Mouse (Mus musculus): ENCODE measurements around the gene Slc35b1. TPM values are rescaled to one million over a fixed set of nuclear protein-coding genes. Genes with fewer than 3 reads are reported as not detected.

Gene Slc35b1
- total and polyA plus RNA-seq, 2 experiments from 2014 or later, result 92.4 to 168 TPM

- TF ChIP-seq CTCF (IDR thresholded peaks at IDR 0.05), result no peak
- Histone ChIP-seq H3K4me3 (ENCODE audit: low read depth, low read length) (no peak overlapping the region), H3K36me3 (ENCODE audit: insufficient read depth, low read length) (no peaks in the 10 kb centered on the region), H3K9me3 (ENCODE audit: low read length) (no peaks in the 10 kb centered on the region), H3K4me2 (ENCODE audit: low read depth, low read length, poor library complexity, severe bottlenecking) (no peak overlapping the region), H3K9ac (replicated peaks; ENCODE audit: low read length, poor library complexity, severe bottlenecking) (no peak overlapping the region), H3K4me1 (ENCODE audit: insufficient read depth, low read length) (no peaks in the 10 kb centered on the region), H3K27ac (ENCODE audit: low read depth, low read length) (no peak overlapping the region), H3K27me3 (ENCODE audit: insufficient read depth, low read length) (0 out of 2 replicates have a peak, but pooled peaks cover 3% of the 10 kb centered on the region)
- ATAC-seq (ENCODE audit: low FRiP score) (no peak), DNase-seq (ENCODE audit: low spot score) (no peak)
- 62% methylated on average over 1 of the region's 1 CpGs for WGBS
These were observed 44.2 kb upstream of the Slc35b1 start for GRCm38 (mm10) chr11:95340259-95340658.

GRCm38 (mm10) chr11:95340664-95341063, 43.8 kb upstream of the Slc35b1 start:
- no peak for ATAC-seq (ENCODE audit: low FRiP score)
- 44% methylated on average over 5 of the region's 5 CpGs for WGBS

GRCm38 (mm10) chr11:95343180-95343579, 41.3 kb upstream of the Slc35b1 start:
- no peak overlapping the region for H3K9ac ChIP-seq (replicated peaks; ENCODE audit: low read length, poor library complexity, severe bottlenecking)
- H3K27ac ChIP-seq (ENCODE audit: low read depth, low read length), result no peak overlapping the region
- ATAC-seq (ENCODE audit: low FRiP score) (no peak), DNase-seq (ENCODE audit: low spot score) (no peak)
- no peaks in the 10 kb centered on the region for H3K4me1 ChIP-seq (ENCODE audit: insufficient read depth, low read length)
- 0 out of 2 replicates have a peak, but pooled peaks cover 3% of the 10 kb centered on the region for H3K27me3 ChIP-seq (ENCODE audit: insufficient read depth, low read length)
- no peak overlapping the region for H3K4me3 ChIP-seq (ENCODE audit: low read depth, low read length)
- no peak overlapping the region for H3K4me2 ChIP-seq (ENCODE audit: low read depth, low read length, poor library complexity, severe bottlenecking)
- no peaks in the 10 kb centered on the region for H3K9me3 ChIP-seq (ENCODE audit: low read length)
- no peak for TF ChIP-seq CTCF (IDR thresholded peaks at IDR 0.05)
- WGBS, result 71% methylated on average over 4 of the region's 4 CpGs
- no peaks in the 10 kb centered on the region for H3K36me3 ChIP-seq (ENCODE audit: insufficient read depth, low read length)

More at GRCm38 (mm10) chr11:95340664-95341063, 43.8 kb upstream of the Slc35b1 start:
- no peak overlapping the region for H3K4me2 ChIP-seq (ENCODE audit: low read depth, low read length, poor library complexity, severe bottlenecking)
- no peak overlapping the region for H3K4me3 ChIP-seq (ENCODE audit: low read depth, low read length)
- 0 out of 2 replicates have a peak, but pooled peaks cover 3% of the 10 kb centered on the region for H3K27me3 ChIP-seq (ENCODE audit: insufficient read depth, low read length)
- DNase-seq (ENCODE audit: low spot score), result no peak
- H3K36me3 ChIP-seq (ENCODE audit: insufficient read depth, low read length), result no peaks in the 10 kb centered on the region
- H3K27ac ChIP-seq (ENCODE audit: low read depth, low read length), result no peak overlapping the region
- H3K4me1 ChIP-seq (ENCODE audit: insufficient read depth, low read length), result no peaks in the 10 kb centered on the region
- no peak overlapping the region for H3K9ac ChIP-seq (replicated peaks; ENCODE audit: low read length, poor library complexity, severe bottlenecking)
- H3K9me3 ChIP-seq (ENCODE audit: low read length), result no peaks in the 10 kb centered on the region
- TF ChIP-seq CTCF (IDR thresholded peaks at IDR 0.05), result no peak

- Histone ChIP-seq H3K4me1 (ENCODE audit: insufficient read depth, low read length) (no peaks in the 10 kb centered on the region), H3K9ac (replicated peaks; ENCODE audit: low read length, poor library complexity, severe bottlenecking) (no peak overlapping the region), H3K36me3 (ENCODE audit: insufficient read depth, low read length) (no peaks in the 10 kb centered on the region), H3K9me3 (ENCODE audit: low read length) (no peaks in the 10 kb centered on the region), H3K27ac (ENCODE audit: low read depth, low read length) (no peak overlapping the region), H3K27me3 (ENCODE audit: insufficient read depth, low read length) (no peaks in the 10 kb centered on the region), H3K4me2 (ENCODE audit: low read depth, low read length, poor library complexity, severe bottlenecking) (no peak overlapping the region), H3K4me3 (ENCODE audit: low read depth, low read length) (no peak overlapping the region)
- no peak for DNase-seq (ENCODE audit: low spot score)
- WGBS, result 76% methylated on average over 2 of the region's 2 CpGs
- ATAC-seq (ENCODE audit: low FRiP score), result no peak
- no peak for TF ChIP-seq CTCF (IDR thresholded peaks at IDR 0.05)
These were observed 40.3 kb upstream of the Slc35b1 start for GRCm38 (mm10) chr11:95344181-95344580.

GRCm38 (mm10) chr11:95350289-95350688, 34.2 kb upstream of the Slc35b1 start:
- Histone ChIP-seq H3K4me1 (ENCODE audit: insufficient read depth, low read length) (no peaks in the 10 kb centered on the region), H3K4me3 (ENCODE audit: low read depth, low read length) (no peak overlapping the region), H3K4me2 (ENCODE audit: low read depth, low read length, poor library complexity, severe bottlenecking) (no peak overlapping the region), H3K27ac (ENCODE audit: low read depth, low read length) (no peak overlapping the region), H3K9ac (replicated peaks; ENCODE audit: low read length, poor library complexity, severe bottlenecking) (no peak overlapping the region), H3K27me3 (ENCODE audit: insufficient read depth, low read length) (no peaks in the 10 kb centered on the region), H3K36me3 (ENCODE audit: insufficient read depth, low read length) (no peaks in the 10 kb centered on the region), H3K9me3 (ENCODE audit: low read length) (no peaks in the 10 kb centered on the region)
- DNase-seq (ENCODE audit: low spot score) (no peak), ATAC-seq (ENCODE audit: low FRiP score) (no peak)
- WGBS, result 77% methylated on average over 6 of the region's 6 CpGs
- TF ChIP-seq CTCF (IDR thresholded peaks at IDR 0.05), result no peak

GRCm38 (mm10) chr11:95350960-95351359, 33.5 kb upstream of the Slc35b1 start:
- ATAC-seq (ENCODE audit: low FRiP score) (no peak), DNase-seq (ENCODE audit: low spot score) (no peak)
- Histone ChIP-seq H3K36me3 (ENCODE audit: insufficient read depth, low read length) (no peaks in the 10 kb centered on the region), H3K4me3 (ENCODE audit: low read depth, low read length) (no peak overlapping the region), H3K4me1 (ENCODE audit: insufficient read depth, low read length) (no peaks in the 10 kb centered on the region), H3K27me3 (ENCODE audit: insufficient read depth, low read length) (no peaks in the 10 kb centered on the region), H3K9me3 (ENCODE audit: low read length) (no peaks in the 10 kb centered on the region), H3K9ac (replicated peaks; ENCODE audit: low read length, poor library complexity, severe bottlenecking) (no peak overlapping the region), H3K27ac (ENCODE audit: low read depth, low read length) (no peak overlapping the region), H3K4me2 (ENCODE audit: low read depth, low read length, poor library complexity, severe bottlenecking) (no peak overlapping the region)
- 93% methylated on average over 3 of the region's 3 CpGs for WGBS
- no peak for TF ChIP-seq CTCF (IDR thresholded peaks at IDR 0.05)
